ENCODE assay signal across 22 mouse cellular contexts in the genomic region with DNA sequence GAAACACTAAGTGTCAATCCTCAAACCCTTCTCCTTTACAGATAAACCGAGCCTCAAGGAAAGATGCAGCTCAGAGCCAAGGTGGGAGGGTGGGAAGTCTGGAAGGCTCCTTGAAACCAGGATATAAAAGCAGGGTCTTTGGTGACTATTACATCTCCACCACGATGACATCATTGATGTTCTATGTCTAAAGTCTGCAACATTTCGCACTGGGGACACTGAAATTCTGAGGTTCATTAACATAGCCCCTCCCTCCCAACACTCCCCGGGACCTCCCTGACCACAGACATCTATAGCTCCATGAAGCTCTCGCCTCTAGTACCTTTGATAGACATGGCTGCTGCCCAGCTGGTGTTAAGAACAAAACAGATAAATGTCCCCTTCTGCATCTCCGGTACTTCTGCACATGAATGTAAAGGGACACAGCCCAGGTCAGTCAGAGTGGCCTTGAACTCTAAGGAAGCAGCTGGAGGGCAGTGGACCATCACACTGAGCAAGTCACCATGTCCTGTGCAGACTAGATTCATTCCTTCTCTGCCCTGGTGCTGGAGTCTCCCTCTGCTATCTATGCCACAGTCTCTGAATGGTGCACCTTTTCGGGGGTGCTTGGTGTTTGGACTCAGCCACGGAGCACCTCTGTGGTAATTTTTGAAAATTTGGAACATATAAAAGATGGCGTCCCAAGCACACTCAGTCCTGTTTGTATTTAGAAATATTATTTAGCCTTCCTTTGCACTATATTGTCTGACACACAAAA. TPM values are rescaled to one million over a fixed set of nuclear protein-coding genes. Genes with fewer than 3 reads are reported as not detected.
A peak's percentile ranks its signal among the peaks of the same experiment; 100 is the strongest.
DNase-seq lines count a peak whose midpoint lies in the region; ATAC-seq lines count a peak whose summit lies in the region.
"Had no signal": no experiment of that assay in that cellular context is flagged by ENCODE, and none has a peak within 500 bp of the region (broad histone marks: within the 10 kb centered on the region; RNA-seq: fewer than 3 reads in every experiment).

No protein-coding gene starts in this region.

- DNase-seq in forebrain, embryonic 11.5 days (ENCODE audit: low spot score), result peak; percentile 41
- no peak for DNase-seq in kidney, adult 18-20 months
- peak; percentile 14 for DNase-seq in urinary bladder, adult 2 months (ENCODE audit: low spot score)
- no peak for DNase-seq in urinary bladder, postnatal 36 days (ENCODE audit: low spot score in 2 of 2)
- DNase-seq in right cerebral cortex, postnatal 14 days, result no peak
- DNase-seq: cerebellum, adult 11 months; cerebellum, postnatal 14 days; forebrain, postnatal 0 days; left cerebral cortex, postnatal 4 days; lung, adult 2 months; thymus, postnatal 14 days had no signal

- no peaks in the 10 kb centered on the region; the same call in 1 of the 2 replicates for H3K4me1 ChIP-seq in forebrain, embryonic 11.5 days (replicated peaks; ENCODE audit: control insufficient read depth, insufficient read depth, low read length)
- H3K4me1 ChIP-seq in forebrain, embryonic 16.5 days (replicated peaks; ENCODE audit: control insufficient read depth, insufficient read depth, low read length), result no peaks in the 10 kb centered on the region
- H3K4me1 ChIP-seq in kidney, embryonic 15.5 days, result peaks cover 65% of the 10 kb centered on the region

- no peak for ATAC-seq in forebrain, embryonic 11.5 days (replicated peaks; ENCODE audit: low FRiP score)
- no peak for ATAC-seq in forebrain, embryonic 16.5 days
- no peak for ATAC-seq in kidney, embryonic 15.5 days (replicated peaks; ENCODE audit: low FRiP score)
- no peak for ATAC-seq in inflammation-experienced regulatory T-cells, adult 6 months
- ATAC-seq: forebrain, postnatal 0 days; intestine, embryonic 15.5 days; midbrain, embryonic 16.5 days had no signal

- no peak overlapping the region for H3K4me3 ChIP-seq in forebrain, embryonic 11.5 days (ENCODE audit: low read depth, low read length)
- H3K4me3 ChIP-seq in forebrain, embryonic 16.5 days (replicated peaks; ENCODE audit: low read length), result no peak overlapping the region
- H3K4me3 ChIP-seq in kidney, embryonic 15.5 days (replicated peaks), result no peak overlapping the region
- H3K4me3 ChIP-seq: intestine, embryonic 15.5 days had no signal

- no peak overlapping the region for H3K27ac ChIP-seq in forebrain, embryonic 11.5 days (ENCODE audit: low read depth, low read length)
- H3K27ac ChIP-seq in forebrain, embryonic 16.5 days (ENCODE audit: low read length), result no peak overlapping the region
- peak overlapping the region; percentile 79 for H3K27ac ChIP-seq in kidney, embryonic 15.5 days
- H3K27ac ChIP-seq: intestine, embryonic 15.5 days had no signal

- H3K27me3 ChIP-seq in forebrain, embryonic 11.5 days (ENCODE audit: control insufficient read depth, insufficient read depth, low read length), result no peaks in the 10 kb centered on the region
- H3K27me3 ChIP-seq in forebrain, embryonic 16.5 days (replicated peaks; ENCODE audit: control insufficient read depth, insufficient read depth, low read length), result no peaks in the 10 kb centered on the region
- no peaks in the 10 kb centered on the region for H3K27me3 ChIP-seq in kidney, embryonic 15.5 days
- H3K27me3 ChIP-seq: intestine, embryonic 15.5 days had no signal

- H3K9ac ChIP-seq in forebrain, embryonic 11.5 days (ENCODE audit: low read length), result no peak overlapping the region
- H3K9ac ChIP-seq in forebrain, embryonic 16.5 days (replicated peaks; ENCODE audit: low read depth, low read length), result no peak overlapping the region
- H3K9ac ChIP-seq in kidney, embryonic 15.5 days, result no peak overlapping the region
- H3K9ac ChIP-seq: forebrain, postnatal 0 days; intestine, embryonic 15.5 days had no signal

- no peaks in the 10 kb centered on the region for H3K9me3 ChIP-seq in forebrain, embryonic 11.5 days (ENCODE audit: control insufficient read depth, low read length)
- no peaks in the 10 kb centered on the region for H3K9me3 ChIP-seq in forebrain, embryonic 16.5 days (ENCODE audit: control insufficient read depth, low read length)
- H3K9me3 ChIP-seq in kidney, embryonic 15.5 days (replicated peaks), result no peaks in the 10 kb centered on the region
- H3K9me3 ChIP-seq: intestine, embryonic 15.5 days had no signal

- 88% methylated on average over 9 of the region's 9 CpGs for WGBS in forebrain, embryonic 11.5 days
- 82% methylated on average over 9 of the region's 9 CpGs for WGBS in forebrain, embryonic 16.5 days
- WGBS in kidney, embryonic 15.5 days, result 72% methylated on average over 9 of the region's 9 CpGs

- no peaks in the 10 kb centered on the region for H3K36me3 ChIP-seq in forebrain, embryonic 11.5 days (ENCODE audit: control insufficient read depth, insufficient read depth, low read length)
- no peaks in the 10 kb centered on the region for H3K36me3 ChIP-seq in forebrain, embryonic 16.5 days (ENCODE audit: control insufficient read depth, insufficient read depth)
- H3K36me3 ChIP-seq in kidney, embryonic 15.5 days, result no peaks in the 10 kb centered on the region
- H3K36me3 ChIP-seq: intestine, embryonic 15.5 days had no signal

- H3K4me2 ChIP-seq in forebrain, embryonic 11.5 days (ENCODE audit: low read depth, low read length, severe bottlenecking), result no peak overlapping the region
- no peak overlapping the region for H3K4me2 ChIP-seq in forebrain, embryonic 16.5 days (ENCODE audit: low read length)
- H3K4me2 ChIP-seq in kidney, embryonic 15.5 days, result no peak overlapping the region
- H3K4me2 ChIP-seq: intestine, embryonic 15.5 days had no signal

RNA-seq across cellular contexts. Expression of a gene that starts 13.9 kb away (rescaled TPM):
- 5.1 and 7.2 TPM in 2 replicates for polyA plus RNA-seq in forebrain, embryonic 11.5 days (2014; fragmentation: Nextera tagmentation; extraction: Ambion mirVana)
- polyA plus RNA-seq in forebrain, embryonic 16.5 days (2015; fragmentation: Nextera tagmentation; extraction: Ambion mirVana), result 4.1 and 6.5 TPM in 2 replicates
- polyA plus RNA-seq in kidney, embryonic 15.5 days (2015; fragmentation: Nextera tagmentation; extraction: Ambion mirVana), result 20.5 and 22.3 TPM in 2 replicates
- polyA plus RNA-seq in urinary bladder, adult 2 months (2012; rRNA removed), result 16.5 and 17.1 TPM in 2 replicates
- 10 to 100 TPM; 17.5 to 19.2 (median 18.0) TPM for polyA plus RNA-seq in inflammation-experienced regulatory T-cells, adult 6 months (2017; shearing (Covaris generic))

RNA-seq across cellular contexts. Expression of a gene that starts 52.1 kb away (rescaled TPM):
- polyA plus RNA-seq in forebrain, embryonic 11.5 days (2014; fragmentation: Nextera tagmentation; extraction: Ambion mirVana), result not detected in 2 replicates
- polyA plus RNA-seq in forebrain, embryonic 16.5 days (2015; fragmentation: Nextera tagmentation; extraction: Ambion mirVana), result not detected in 2 replicates
- not detected in 2 replicates for polyA plus RNA-seq in kidney, embryonic 15.5 days (2015; fragmentation: Nextera tagmentation; extraction: Ambion mirVana)
- polyA plus RNA-seq in urinary bladder, adult 2 months (2012; rRNA removed), result not detected in 2 replicates
- polyA plus RNA-seq in inflammation-experienced regulatory T-cells, adult 6 months (2017; shearing (Covaris generic)), result not detected
- polyA plus RNA-seq: brain, embryonic 14.5 days; forebrain, postnatal 0 days; hindbrain, embryonic 11.5 days; intestine, embryonic 15.5 days; kidney, postnatal 0 days; lung, adult 2 months; midbrain, embryonic 16.5 days; neural tube, embryonic 11.5 days; spleen, adult 2 months; stomach, embryonic 16.5 days had no signal

Comparison
In these comparisons a context has a peak if more than half of its experiments do, and no peak if none do; other contexts are left out.
1. DNase-seq: peak in forebrain, embryonic 11.5 days (single experiment) and urinary bladder, adult 2 months (single experiment); none in kidney, adult 18-20 months (single experiment), urinary bladder, postnatal 36 days (0 of 2) and right cerebral cortex, postnatal 14 days (single experiment).